Mouse (Mus musculus): ENCODE results near the gene Fbp1.

- TF ChIP-seq POLR2A (IDR thresholded peaks at IDR 0.05; ENCODE audit: insufficient read depth, low read depth, low read length) (no peak), CTCF (IDR thresholded peaks at IDR 0.05; ENCODE audit: insufficient read depth, low read depth, low read length) (no peak)
Observed at GRCm38 (mm10) chr13:62877247-62877646, 10.8 kb downstream of the Fbp1 start.
